Mouse (Mus musculus): Measurements from ENCODE around the gene Aste1. TPM values are rescaled to one million over a fixed set of nuclear protein-coding genes. Genes with fewer than 3 reads are reported as not detected.

Gene Aste1
- 14.9 and 15.1 TPM in 2 replicates for polyA plus RNA-seq (2016; fragmentation: Nextera tagmentation; extraction: Ambion mirVana)

- H3K27me3 ChIP-seq (ENCODE audit: low read depth, poor library complexity, severe bottlenecking): peaks cover 4% of the 10 kb centered on the region; the same call in 1 of the 2 replicates
- H3K4me1 ChIP-seq: peaks cover 27% of the 10 kb centered on the region
- under 1% methylated on average over 44 of the region's 44 CpGs for WGBS
- no peaks in the 10 kb centered on the region for H3K9me3 ChIP-seq (replicated peaks)
- peaks cover 27% of the 10 kb centered on the region for H3K36me3 ChIP-seq
- H3K4me3 ChIP-seq: peak within 1 kb of the TSS; percentile 77
- peak within 1 kb of the TSS; percentile 87 for H3K27ac ChIP-seq (replicated peaks)
- peak; percentile 93 for DNase-seq (ENCODE audit: low spot score)
Observed at GRCm38 (mm10) chr9:105395218-105395627, at the start of gene Aste1, which contains the start of gene Nek11. Gene Aste1, plus strand, starts transcription at chr9:105395392. Gene Nek11, minus strand, starts transcription at chr9:105395524.

- Histone ChIP-seq H3K36me3 (no peaks in the 10 kb centered on the region), H3K4me3 (no peak overlapping the region), H3K27ac (replicated peaks) (no peak overlapping the region), H3K4me1 (no peaks in the 10 kb centered on the region), H3K27me3 (ENCODE audit: low read depth, poor library complexity, severe bottlenecking) (no peaks in the 10 kb centered on the region), H3K9me3 (replicated peaks) (no peaks in the 10 kb centered on the region)
- DNase-seq (ENCODE audit: low spot score): no peak
- 84% methylated on average over 10 of the region's 10 CpGs for WGBS
Observed at GRCm38 (mm10) chr9:105348242-105349031, 46.8 kb upstream of the Aste1 start.

GRCm38 (mm10) chr9:105349034-105349433, 46.2 kb upstream of the Aste1 start:
- 86% methylated on average over 5 of the region's 5 CpGs for WGBS

GRCm38 (mm10) chr9:105362181-105362580, 33.0 kb upstream of the Aste1 start:
- Histone ChIP-seq H3K9me3 (replicated peaks) (no peaks in the 10 kb centered on the region), H3K4me1 (no peaks in the 10 kb centered on the region), H3K36me3 (no peaks in the 10 kb centered on the region), H3K27ac (replicated peaks) (no peak overlapping the region), H3K27me3 (ENCODE audit: low read depth, poor library complexity, severe bottlenecking) (no peaks in the 10 kb centered on the region), H3K4me3 (no peak overlapping the region)
- DNase-seq (ENCODE audit: low spot score): no peak
- WGBS: 84% methylated on average over 2 of the region's 2 CpGs

More at GRCm38 (mm10) chr9:105349034-105349433, 46.2 kb upstream of the Aste1 start:
- no peaks in the 10 kb centered on the region for H3K4me1 ChIP-seq
- no peaks in the 10 kb centered on the region for H3K9me3 ChIP-seq (replicated peaks)
- H3K27me3 ChIP-seq (ENCODE audit: low read depth, poor library complexity, severe bottlenecking): no peaks in the 10 kb centered on the region
- no peak for DNase-seq (ENCODE audit: low spot score)
- no peak overlapping the region for H3K4me3 ChIP-seq
- no peaks in the 10 kb centered on the region for H3K36me3 ChIP-seq
- no peak overlapping the region for H3K27ac ChIP-seq (replicated peaks)

- Histone ChIP-seq H3K9me3 (replicated peaks) (no peaks in the 10 kb centered on the region), H3K36me3 (no peaks in the 10 kb centered on the region), H3K4me3 (no peak overlapping the region), H3K4me1 (no peaks in the 10 kb centered on the region), H3K27me3 (ENCODE audit: low read depth, poor library complexity, severe bottlenecking) (no peaks in the 10 kb centered on the region), H3K27ac (replicated peaks) (no peak overlapping the region)
- no peak for DNase-seq (ENCODE audit: low spot score)
- WGBS: 83% methylated on average over 5 of the region's 5 CpGs
Observed at GRCm38 (mm10) chr9:105363520-105364231, 31.5 kb upstream of the Aste1 start.

GRCm38 (mm10) chr9:105366199-105366598, 29.0 kb upstream of the Aste1 start:
- no peak overlapping the region for H3K27ac ChIP-seq (replicated peaks)
- DNase-seq (ENCODE audit: low spot score): no peak
- no peaks in the 10 kb centered on the region for H3K9me3 ChIP-seq (replicated peaks)
- no peaks in the 10 kb centered on the region for H3K27me3 ChIP-seq (ENCODE audit: low read depth, poor library complexity, severe bottlenecking)
- H3K36me3 ChIP-seq: no peaks in the 10 kb centered on the region
- H3K4me3 ChIP-seq: no peak overlapping the region
- H3K4me1 ChIP-seq: no peaks in the 10 kb centered on the region
- 93% methylated on average over 4 of the region's 4 CpGs for WGBS

- no peaks in the 10 kb centered on the region for H3K27me3 ChIP-seq (ENCODE audit: low read depth, poor library complexity, severe bottlenecking)
- no peaks in the 10 kb centered on the region for H3K4me1 ChIP-seq
- no peak overlapping the region for H3K4me3 ChIP-seq
- no peak for DNase-seq (ENCODE audit: low spot score)
- 95% methylated on average over 3 of the region's 3 CpGs for WGBS
- no peaks in the 10 kb centered on the region for H3K9me3 ChIP-seq (replicated peaks)
- no peaks in the 10 kb centered on the region for H3K36me3 ChIP-seq
- H3K27ac ChIP-seq (replicated peaks): no peak overlapping the region
Observed at GRCm38 (mm10) chr9:105368605-105369004, 26.6 kb upstream of the Aste1 start.

GRCm38 (mm10) chr9:105374361-105374760, 20.8 kb upstream of the Aste1 start:
- H3K27me3 ChIP-seq (ENCODE audit: low read depth, poor library complexity, severe bottlenecking): no peaks in the 10 kb centered on the region
- WGBS: 76% methylated on average over 5 of the region's 5 CpGs
- H3K9me3 ChIP-seq (replicated peaks): no peaks in the 10 kb centered on the region
- DNase-seq (ENCODE audit: low spot score): no peak
- H3K27ac ChIP-seq (replicated peaks): no peak overlapping the region
- H3K36me3 ChIP-seq: no peaks in the 10 kb centered on the region
- H3K4me1 ChIP-seq: no peaks in the 10 kb centered on the region
- H3K4me3 ChIP-seq: no peak overlapping the region

GRCm38 (mm10) chr9:105376411-105376810, 18.8 kb upstream of the Aste1 start:
- H3K4me3 ChIP-seq: no peak overlapping the region
- H3K27ac ChIP-seq (replicated peaks): no peak overlapping the region
- no peaks in the 10 kb centered on the region for H3K27me3 ChIP-seq (ENCODE audit: low read depth, poor library complexity, severe bottlenecking)
- H3K9me3 ChIP-seq (replicated peaks): no peaks in the 10 kb centered on the region
- H3K36me3 ChIP-seq: no peaks in the 10 kb centered on the region
- WGBS: 82% methylated on average over 7 of the region's 7 CpGs
- no peak for DNase-seq (ENCODE audit: low spot score)
- H3K4me1 ChIP-seq: peaks cover 3% of the 10 kb centered on the region; the same call in 1 of the 2 replicates

- no peaks in the 10 kb centered on the region for H3K27me3 ChIP-seq (ENCODE audit: low read depth, poor library complexity, severe bottlenecking)
- H3K9me3 ChIP-seq (replicated peaks): no peaks in the 10 kb centered on the region
- H3K27ac ChIP-seq (replicated peaks): no peak overlapping the region
- 84% methylated on average over 7 of the region's 7 CpGs for WGBS
- H3K4me3 ChIP-seq: no peak overlapping the region
- H3K4me1 ChIP-seq: peaks cover 3% of the 10 kb centered on the region; the same call in 1 of the 2 replicates
- DNase-seq (ENCODE audit: low spot score): no peak
- H3K36me3 ChIP-seq: no peaks in the 10 kb centered on the region
Observed at GRCm38 (mm10) chr9:105376954-105377530, 18.1 kb upstream of the Aste1 start.

- 84% methylated on average over 3 of the region's 3 CpGs for WGBS
- no peak overlapping the region for H3K4me3 ChIP-seq
Observed at GRCm38 (mm10) chr9:105377622-105378021, 17.6 kb upstream of the Aste1 start.

GRCm38 (mm10) chr9:105379533-105380145, 15.6 kb upstream of the Aste1 start:
- H3K9me3 ChIP-seq (replicated peaks): no peaks in the 10 kb centered on the region
- H3K4me3 ChIP-seq: no peak overlapping the region
- 84% methylated on average over 8 of the region's 8 CpGs for WGBS
- H3K27ac ChIP-seq (replicated peaks): no peak overlapping the region
- H3K4me1 ChIP-seq: peaks cover 3% of the 10 kb centered on the region; the same call in 1 of the 2 replicates
- H3K27me3 ChIP-seq (ENCODE audit: low read depth, poor library complexity, severe bottlenecking): no peaks in the 10 kb centered on the region
- no peak for DNase-seq (ENCODE audit: low spot score)
- no peaks in the 10 kb centered on the region for H3K36me3 ChIP-seq

More at GRCm38 (mm10) chr9:105377622-105378021, 17.6 kb upstream of the Aste1 start:
- H3K36me3 ChIP-seq: no peaks in the 10 kb centered on the region
- H3K4me1 ChIP-seq: peaks cover 3% of the 10 kb centered on the region; the same call in 1 of the 2 replicates
- no peak overlapping the region for H3K27ac ChIP-seq (replicated peaks)
- no peaks in the 10 kb centered on the region for H3K9me3 ChIP-seq (replicated peaks)
- no peaks in the 10 kb centered on the region for H3K27me3 ChIP-seq (ENCODE audit: low read depth, poor library complexity, severe bottlenecking)
- no peak for DNase-seq (ENCODE audit: low spot score)
